Mouse (Mus musculus): ENCODE results near the gene Ubxn4. TPM values are rescaled to one million over a fixed set of nuclear protein-coding genes. Genes with fewer than 3 reads are reported as not detected.
A peak's percentile ranks its signal among the peaks of the same experiment; 100 is the strongest.

The Ubxn4 gene
- polyA plus RNA-seq (2015; fragmentation: Nextera tagmentation; extraction: Ambion mirVana): 70.9 and 72.7 TPM in 2 replicates

DNA sequence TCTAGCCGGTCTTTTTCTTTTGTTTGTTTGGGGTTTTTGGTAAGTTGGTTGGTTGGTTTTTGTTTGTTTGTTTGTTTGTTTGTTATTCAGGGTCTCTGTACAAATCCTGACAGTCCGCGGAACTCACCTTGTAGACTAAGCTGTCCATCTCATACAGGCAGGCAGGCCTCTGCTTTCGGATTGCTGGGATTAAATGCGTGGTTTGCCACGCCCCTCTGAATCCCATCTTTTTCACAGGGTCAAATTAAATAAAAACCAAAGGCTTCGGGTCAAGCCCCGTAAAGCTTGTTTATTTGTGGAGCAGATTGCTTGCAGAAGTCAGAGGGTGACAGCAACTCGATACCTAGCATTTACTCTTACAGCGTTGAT lies at the start of gene Ubxn4:
TSS of gene Ubxn4 (plus strand) at position 338 of the 369 bp plus-strand sequence.
- H3K9ac ChIP-seq (replicated peaks; ENCODE audit: low read depth): peak within 1 kb of the TSS; percentile 70
- 6% methylated on average over 10 of the region's 10 CpGs for WGBS
- no peaks in the 10 kb centered on the region for H3K27me3 ChIP-seq (replicated peaks; ENCODE audit: insufficient read depth, low read length)
- no peaks in the 10 kb centered on the region; the same call in 1 of the 2 replicates for H3K4me1 ChIP-seq (ENCODE audit: insufficient read depth, low read depth, low read length)
- no peak for DNase-seq (ENCODE audit: low spot score)
- H3K4me2 ChIP-seq (replicated peaks; ENCODE audit: low read depth, low read length): peak within 1 kb of the TSS; percentile 82
- peak within 1 kb of the TSS; percentile 93 for H3K27ac ChIP-seq (ENCODE audit: low read length)
- H3K4me3 ChIP-seq (ENCODE audit: low read depth, low read length): peak within 1 kb of the TSS; percentile 77
- no peaks in the 10 kb centered on the region for H3K9me3 ChIP-seq (ENCODE audit: low read length)
- TF ChIP-seq CTCF (IDR thresholded peaks at IDR 0.05): no peak
- no peak for TF ChIP-seq EP300 (IDR thresholded peaks at IDR 0.05)
- H3K36me3 ChIP-seq (ENCODE audit: insufficient read depth, low read length): no peaks in the 10 kb centered on the region
- ATAC-seq: peak; percentile 5; the same call in 1 of the 2 replicates

DNA sequence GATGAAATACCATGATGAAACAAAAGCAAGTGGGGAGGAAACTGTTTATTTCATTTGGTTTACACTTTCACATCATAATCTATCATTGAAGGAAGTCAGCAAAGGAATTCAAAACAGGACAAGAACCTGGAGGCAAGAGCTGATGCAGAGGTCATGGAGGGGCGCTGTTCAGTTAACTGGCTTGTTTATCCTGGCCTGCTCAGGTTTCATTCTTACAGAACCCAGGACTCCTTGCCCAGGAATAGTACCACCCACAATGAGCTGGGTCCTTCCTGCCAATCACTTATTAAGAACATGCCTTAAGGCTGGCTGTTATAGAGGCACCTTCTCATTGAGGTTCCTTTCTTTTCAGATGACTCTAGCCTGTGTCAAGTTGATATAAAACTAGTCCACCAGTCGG lies 49.8 kb upstream of the Ubxn4 start:
- Histone ChIP-seq H3K4me1 (ENCODE audit: insufficient read depth, low read depth, low read length) (no peaks in the 10 kb centered on the region), H3K4me2 (replicated peaks; ENCODE audit: low read depth, low read length) (no peak overlapping the region), H3K9ac (replicated peaks; ENCODE audit: low read depth) (no peak overlapping the region), H3K27ac (ENCODE audit: low read length) (no peak overlapping the region), H3K4me3 (ENCODE audit: low read depth, low read length) (no peak overlapping the region), H3K36me3 (ENCODE audit: insufficient read depth, low read length) (no peaks in the 10 kb centered on the region; the same call in 1 of the 2 replicates), H3K9me3 (ENCODE audit: low read length) (no peaks in the 10 kb centered on the region), H3K27me3 (replicated peaks; ENCODE audit: insufficient read depth, low read length) (no peaks in the 10 kb centered on the region)
- TF ChIP-seq CTCF (IDR thresholded peaks at IDR 0.05) (no peak), EP300 (IDR thresholded peaks at IDR 0.05) (no peak)
- no peak for DNase-seq (ENCODE audit: low spot score)
- ATAC-seq: no peak
- 48% methylated on average over 2 of the region's 2 CpGs for WGBS

DNA sequence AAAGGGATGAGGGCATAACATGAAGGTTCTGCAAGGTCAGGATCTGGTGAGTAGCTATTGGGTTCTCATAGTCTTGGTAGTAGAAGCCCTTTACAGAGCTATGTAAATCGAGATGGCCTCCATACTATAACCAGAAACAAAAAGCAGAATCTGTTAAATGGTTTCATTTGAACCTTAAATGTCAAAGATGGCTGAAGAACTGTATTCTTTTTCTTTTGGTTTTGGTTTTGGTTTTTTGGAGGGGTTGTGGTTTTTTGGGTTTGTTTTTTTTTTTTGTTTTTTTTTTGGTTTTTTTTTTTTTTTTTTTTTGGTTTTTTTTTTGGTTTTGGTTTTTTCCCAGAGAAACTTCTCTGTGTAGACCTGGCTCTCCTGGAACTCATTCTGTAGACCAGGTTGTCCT lies 46.4 kb upstream of the Ubxn4 start:
- no peak overlapping the region for H3K27ac ChIP-seq (ENCODE audit: low read length)
- no peak overlapping the region for H3K9ac ChIP-seq (replicated peaks; ENCODE audit: low read depth)
- WGBS: 91% methylated on average over 1 of the region's 1 CpGs
- no peaks in the 10 kb centered on the region for H3K27me3 ChIP-seq (replicated peaks; ENCODE audit: insufficient read depth, low read length)
- no peak overlapping the region for H3K4me2 ChIP-seq (replicated peaks; ENCODE audit: low read depth, low read length)
- DNase-seq (ENCODE audit: low spot score) (no peak), ATAC-seq (no peak)
- peaks cover 6% of the 10 kb centered on the region; the same call in 1 of the 2 replicates for H3K36me3 ChIP-seq (ENCODE audit: insufficient read depth, low read length)
- H3K9me3 ChIP-seq (ENCODE audit: low read length): no peaks in the 10 kb centered on the region
- H3K4me1 ChIP-seq (ENCODE audit: insufficient read depth, low read depth, low read length): no peaks in the 10 kb centered on the region
- TF ChIP-seq EP300 (IDR thresholded peaks at IDR 0.05) (no peak), CTCF (IDR thresholded peaks at IDR 0.05) (no peak)
- no peak overlapping the region for H3K4me3 ChIP-seq (ENCODE audit: low read depth, low read length)

DNA sequence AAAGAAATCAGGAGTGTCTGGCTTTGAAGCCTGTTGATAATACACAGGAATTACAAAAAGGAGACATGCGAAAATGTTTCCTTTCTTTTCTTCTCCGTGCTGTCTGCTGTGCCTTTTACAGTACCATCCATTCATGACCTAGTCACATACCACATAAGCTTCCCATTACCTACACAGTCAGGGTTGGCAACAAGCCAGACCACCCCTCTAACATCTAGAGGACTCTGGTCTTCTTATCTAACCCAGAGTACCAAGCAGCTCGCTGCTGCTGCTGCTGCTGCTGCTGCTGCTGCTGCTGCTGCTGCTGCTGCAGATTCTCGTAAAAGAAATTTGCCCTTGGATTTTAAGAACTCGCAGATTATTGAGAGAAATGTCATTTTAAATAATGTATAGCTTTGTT lies 30.5 kb upstream of the Ubxn4 start:
- H3K4me2 ChIP-seq (replicated peaks; ENCODE audit: low read depth, low read length): no peak overlapping the region
- no peak for TF ChIP-seq EP300 (IDR thresholded peaks at IDR 0.05)
- no peak for TF ChIP-seq CTCF (IDR thresholded peaks at IDR 0.05)
- H3K27me3 ChIP-seq (replicated peaks; ENCODE audit: insufficient read depth, low read length): no peaks in the 10 kb centered on the region
- DNase-seq (ENCODE audit: low spot score) (no peak), ATAC-seq (no peak)
- no peak overlapping the region for H3K9ac ChIP-seq (replicated peaks; ENCODE audit: low read depth)
- H3K9me3 ChIP-seq (ENCODE audit: low read length): no peaks in the 10 kb centered on the region
- WGBS: 63% methylated on average over 5 of the region's 5 CpGs
- H3K36me3 ChIP-seq (ENCODE audit: insufficient read depth, low read length): peaks cover 7% of the 10 kb centered on the region; the same call in 1 of the 2 replicates
- no peak overlapping the region for H3K27ac ChIP-seq (ENCODE audit: low read length)
- no peaks in the 10 kb centered on the region for H3K4me1 ChIP-seq (ENCODE audit: insufficient read depth, low read depth, low read length)
- H3K4me3 ChIP-seq (ENCODE audit: low read depth, low read length): no peak overlapping the region

DNA sequence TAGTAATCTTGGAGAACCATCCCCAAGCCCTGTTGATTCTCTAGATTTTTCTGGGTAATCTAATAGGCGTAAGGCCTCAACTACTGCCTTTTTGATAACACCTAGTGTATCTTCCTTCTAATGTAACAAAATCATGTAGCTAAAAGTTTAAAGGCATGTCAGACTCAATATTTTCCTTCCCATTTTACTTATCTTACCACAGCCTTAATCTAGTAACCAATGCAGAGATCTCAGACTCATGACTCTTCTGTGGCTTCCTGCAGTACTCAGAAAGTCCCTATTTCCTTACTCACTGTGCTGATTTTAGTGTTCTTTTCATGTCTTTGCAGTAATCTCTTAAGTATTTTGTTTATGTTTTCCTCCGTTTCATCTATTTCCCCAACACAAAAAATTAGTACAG lies 21.9 kb upstream of the Ubxn4 start:
- 91% methylated on average over 2 of the region's 2 CpGs for WGBS
- H3K36me3 ChIP-seq (ENCODE audit: insufficient read depth, low read length): peaks cover 3% of the 10 kb centered on the region; the same call in 1 of the 2 replicates

DNA sequence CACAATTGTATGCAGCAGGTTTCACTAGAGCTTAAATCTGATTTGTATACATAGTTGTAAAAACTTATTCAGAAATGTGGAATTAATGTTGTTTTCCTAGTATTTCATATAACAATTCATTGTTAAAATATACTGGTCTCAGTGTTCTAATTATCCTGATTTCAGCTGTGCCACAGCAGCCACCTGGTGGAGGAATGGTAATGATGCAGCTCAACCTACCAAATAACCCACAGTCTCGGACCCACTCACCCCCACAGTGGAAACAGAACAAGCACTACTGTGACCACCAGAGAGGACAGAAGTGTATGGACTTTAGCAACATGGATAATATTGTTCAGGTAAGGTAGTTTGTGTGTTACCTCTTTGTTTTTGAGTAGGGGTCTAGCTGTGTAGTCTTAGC lies 20.5 kb upstream of the Ubxn4 start:
- H3K4me3 ChIP-seq (ENCODE audit: low read depth, low read length): no peak overlapping the region
- WGBS: 84% methylated on average over 1 of the region's 1 CpGs

More for the DNA sequence above, 21.9 kb upstream of the Ubxn4 start:
- DNase-seq (ENCODE audit: low spot score) (no peak), ATAC-seq (no peak)
- Histone ChIP-seq H3K27ac (ENCODE audit: low read length) (no peak overlapping the region), H3K4me2 (replicated peaks; ENCODE audit: low read depth, low read length) (no peak overlapping the region), H3K4me1 (ENCODE audit: insufficient read depth, low read depth, low read length) (no peaks in the 10 kb centered on the region), H3K9me3 (ENCODE audit: low read length) (no peaks in the 10 kb centered on the region), H3K27me3 (replicated peaks; ENCODE audit: insufficient read depth, low read length) (no peaks in the 10 kb centered on the region), H3K4me3 (ENCODE audit: low read depth, low read length) (no peak overlapping the region), H3K9ac (replicated peaks; ENCODE audit: low read depth) (no peak overlapping the region)
- TF ChIP-seq CTCF (IDR thresholded peaks at IDR 0.05) (no peak), EP300 (IDR thresholded peaks at IDR 0.05) (no peak)

DNA sequence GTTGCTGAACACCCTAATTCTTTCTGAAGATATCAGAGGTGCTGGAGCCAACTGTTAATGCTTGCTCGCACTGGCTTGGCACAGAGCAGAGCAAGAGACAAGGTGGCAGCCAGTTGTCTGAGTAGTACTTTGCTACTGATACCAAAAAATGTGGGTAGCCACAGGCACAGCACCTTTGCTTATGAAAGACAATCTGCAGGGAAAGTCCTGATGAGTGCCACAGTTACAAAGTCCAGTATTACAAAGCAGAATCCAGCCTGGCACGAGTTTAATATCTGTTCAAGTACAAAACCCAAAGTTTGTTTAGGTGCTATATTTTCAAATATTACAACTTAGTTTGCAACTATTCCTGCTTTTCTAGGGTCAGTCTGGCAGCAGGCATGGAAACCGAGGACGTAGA lies 8.6 kb upstream of the Ubxn4 start:
- Histone ChIP-seq H3K27me3 (replicated peaks; ENCODE audit: insufficient read depth, low read length) (no peaks in the 10 kb centered on the region), H3K9ac (replicated peaks; ENCODE audit: low read depth) (no peak overlapping the region), H3K9me3 (ENCODE audit: low read length) (no peaks in the 10 kb centered on the region), H3K4me1 (ENCODE audit: insufficient read depth, low read depth, low read length) (no peaks in the 10 kb centered on the region), H3K4me3 (ENCODE audit: low read depth, low read length) (no peak overlapping the region), H3K36me3 (ENCODE audit: insufficient read depth, low read length) (peaks cover 18% of the 10 kb centered on the region; the same call in 1 of the 2 replicates), H3K4me2 (replicated peaks; ENCODE audit: low read depth, low read length) (no peak overlapping the region), H3K27ac (ENCODE audit: low read length) (no peak overlapping the region)
- no peak for ATAC-seq
- DNase-seq (ENCODE audit: low spot score): no peak
- WGBS: 96% methylated on average over 4 of the region's 4 CpGs
- TF ChIP-seq CTCF (IDR thresholded peaks at IDR 0.05) (no peak), EP300 (IDR thresholded peaks at IDR 0.05) (no peak)

More for the DNA sequence above, 20.5 kb upstream of the Ubxn4 start:
- Histone ChIP-seq H3K27ac (ENCODE audit: low read length) (no peak overlapping the region), H3K27me3 (replicated peaks; ENCODE audit: insufficient read depth, low read length) (no peaks in the 10 kb centered on the region), H3K4me1 (ENCODE audit: insufficient read depth, low read depth, low read length) (no peaks in the 10 kb centered on the region), H3K36me3 (ENCODE audit: insufficient read depth, low read length) (peaks cover 3% of the 10 kb centered on the region; the same call in 1 of the 2 replicates), H3K9me3 (ENCODE audit: low read length) (no peaks in the 10 kb centered on the region), H3K9ac (replicated peaks; ENCODE audit: low read depth) (no peak overlapping the region), H3K4me2 (replicated peaks; ENCODE audit: low read depth, low read length) (no peak overlapping the region)
- peak; percentile 55 for TF ChIP-seq CTCF (IDR thresholded peaks at IDR 0.05)
- no peak for TF ChIP-seq EP300 (IDR thresholded peaks at IDR 0.05)
- DNase-seq (ENCODE audit: low spot score) (no peak), ATAC-seq (no peak)

All from lung, postnatal 0 days (tissue).